Comparison of ENCODE assay signal across 8 mouse cellular contexts in the genomic region with DNA sequence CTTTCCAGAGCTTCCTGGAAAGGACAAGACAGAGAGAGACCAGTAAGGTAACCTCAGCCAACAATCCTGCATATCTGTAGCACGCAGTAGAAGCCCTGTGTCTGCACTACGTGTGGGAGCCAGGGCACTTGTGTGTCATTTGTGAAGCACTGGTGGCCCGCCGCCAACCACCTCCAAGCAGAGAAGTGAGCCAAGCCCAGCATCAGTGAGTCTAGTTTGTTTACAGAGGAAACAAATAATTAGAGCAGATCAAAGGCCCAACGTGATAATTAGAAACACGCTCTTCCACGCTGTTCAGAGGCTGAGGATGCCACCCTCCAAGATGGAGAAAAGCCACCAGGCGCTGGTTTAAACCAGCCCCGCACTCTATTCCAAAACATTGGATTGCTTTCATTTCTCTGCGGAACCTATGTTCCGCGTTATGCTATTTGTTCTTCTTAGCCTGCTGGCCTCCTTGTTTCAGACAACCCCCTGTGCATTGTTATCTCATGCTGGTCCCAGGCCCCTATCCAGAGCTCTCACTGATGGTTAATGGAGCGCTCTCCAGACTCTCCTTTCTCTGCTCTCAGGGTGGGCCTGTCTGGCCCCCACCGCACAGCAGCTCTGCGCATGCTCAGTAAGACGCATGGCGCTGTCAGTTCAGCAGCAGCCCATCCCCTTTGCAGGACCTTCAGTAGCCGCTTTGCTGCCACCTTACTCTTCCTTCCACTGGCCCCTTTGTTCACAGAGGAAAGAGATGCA.
A peak's percentile ranks its signal among the peaks of the same experiment; 100 is the strongest.
DNase-seq lines count a peak whose midpoint lies in the region.

No protein-coding gene starts in this region.

- peaks cover 6% of the 10 kb centered on the region for H3K4me1 ChIP-seq in heart, embryonic 10.5 days
- 0 out of 2 replicates have a peak, but pooled peaks cover 3% of the 10 kb centered on the region for H3K4me1 ChIP-seq in midbrain, embryonic 10.5 days

- 55% methylated on average over 18 of the region's 18 CpGs for WGBS in heart, embryonic 10.5 days
- WGBS in midbrain, embryonic 10.5 days = 72% methylated on average over 18 of the region's 18 CpGs

- no peaks in the 10 kb centered on the region for H3K27me3 ChIP-seq in heart, embryonic 10.5 days (ENCODE audit: insufficient read depth, poor library complexity, severe bottlenecking)
- no peaks in the 10 kb centered on the region for H3K27me3 ChIP-seq in midbrain, embryonic 10.5 days (ENCODE audit: low read depth, poor library complexity, severe bottlenecking)

- no peaks in the 10 kb centered on the region for H3K36me3 ChIP-seq in heart, embryonic 10.5 days
- H3K36me3 ChIP-seq in midbrain, embryonic 10.5 days = no peaks in the 10 kb centered on the region

- H3K27ac ChIP-seq in heart, embryonic 10.5 days = no peak overlapping the region
- 0 out of 2 replicates have a peak overlapping the region, but pooled peaks have one; percentile 42 for H3K27ac ChIP-seq in midbrain, embryonic 10.5 days (replicated peaks)

- DNase-seq in right cerebral cortex, postnatal 10 days (ENCODE audit: low spot score in 2 of 2) = peak; percentile 72 to 73
- DNase-seq in right cerebral cortex, postnatal 36 days (ENCODE audit: low spot score in 2 of 2) = no peak
- peak; percentile 76 to 77 for DNase-seq in cerebellum, postnatal 36 days
- DNase-seq in heart, embryonic 10.5 days (ENCODE audit: low spot score) = no peak
- DNase-seq in kidney, postnatal 14 days = peak; percentile 22
- peak; percentile 25 for DNase-seq in midbrain, embryonic 10.5 days (ENCODE audit: low spot score)
- no peak for DNase-seq in spleen, postnatal 14 days (ENCODE audit: low spot score in 2 of 2)
- no peak for DNase-seq in urinary bladder, adult 18-20 months (ENCODE audit: low spot score in 2 of 2)

- H3K4me3 ChIP-seq in heart, embryonic 10.5 days = 0 out of 2 replicates have a peak overlapping the region, but pooled peaks have one; percentile 18
- H3K4me3 ChIP-seq in midbrain, embryonic 10.5 days = no peak overlapping the region

- H3K9me3 ChIP-seq in heart, embryonic 10.5 days = no peaks in the 10 kb centered on the region
- no peaks in the 10 kb centered on the region; the same call in 1 of the 2 replicates for H3K9me3 ChIP-seq in midbrain, embryonic 10.5 days (replicated peaks)

Comparison
In these comparisons a context has a peak if more than half of its experiments do, and no peak if none do; other contexts are left out.
1. DNase-seq: peak in right cerebral cortex, postnatal 10 days (2 of 2), cerebellum, postnatal 36 days (2 of 2), kidney, postnatal 14 days (single experiment) and midbrain, embryonic 10.5 days (single experiment); none in right cerebral cortex, postnatal 36 days (0 of 2), heart, embryonic 10.5 days (single experiment), spleen, postnatal 14 days (0 of 2) and urinary bladder, adult 18-20 months (0 of 2).